Comparison of ENCODE assay signal across 19 mouse cellular contexts in the genomic region with DNA sequence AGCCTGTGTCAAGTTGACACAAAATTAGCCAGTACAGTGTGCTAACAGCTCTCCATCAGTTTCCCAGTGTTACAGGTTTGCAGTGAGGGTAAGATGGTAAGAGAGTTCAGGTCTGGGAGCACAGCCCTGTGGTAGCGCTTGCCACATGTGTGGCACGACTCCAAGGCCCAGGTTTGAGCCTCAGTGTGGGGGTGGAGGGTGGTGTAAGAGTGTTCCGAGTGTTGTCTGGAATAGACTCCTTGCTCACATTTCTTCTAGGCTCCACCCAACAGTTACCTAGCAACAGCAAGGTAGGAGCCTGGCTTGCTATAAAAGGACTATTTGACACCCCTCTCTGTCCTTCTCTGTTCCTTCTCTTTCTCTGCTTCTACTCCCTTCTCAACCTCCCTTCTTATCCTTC. TPM values are rescaled to one million over a fixed set of nuclear protein-coding genes. Genes with fewer than 3 reads are reported as not detected.
DNase-seq lines count a peak whose midpoint lies in the region; ATAC-seq and TF ChIP-seq lines count a peak whose summit lies in the region.
"Had no signal": no experiment of that assay in that cellular context is flagged by ENCODE, and none has a peak within 500 bp of the region (broad histone marks: within the 10 kb centered on the region; RNA-seq: fewer than 3 reads in every experiment).

No protein-coding gene starts in this region.

- no peaks in the 10 kb centered on the region for H3K36me3 ChIP-seq in midbrain, embryonic 11.5 days (ENCODE audit: control insufficient read depth, insufficient read depth, low read length)
- H3K36me3 ChIP-seq in midbrain, embryonic 13.5 days = no peaks in the 10 kb centered on the region
- H3K36me3 ChIP-seq in lung, embryonic 14.5 days (ENCODE audit: insufficient read depth) = no peaks in the 10 kb centered on the region
- H3K36me3 ChIP-seq in midbrain, embryonic 14.5 days (ENCODE audit: control insufficient read depth, insufficient read depth, low read length) = no peaks in the 10 kb centered on the region
- H3K36me3 ChIP-seq: forebrain, embryonic 12.5 days; hindbrain, embryonic 12.5 days; liver, embryonic 12.5 days; midbrain, embryonic 10.5 days had no signal

- WGBS in midbrain, embryonic 11.5 days = 70% methylated on average over 3 of the region's 3 CpGs
- WGBS in midbrain, embryonic 13.5 days = 63% methylated on average over 3 of the region's 3 CpGs
- 35% methylated on average over 3 of the region's 3 CpGs for WGBS in lung, embryonic 14.5 days
- 66% methylated on average over 3 of the region's 3 CpGs for WGBS in midbrain, embryonic 14.5 days

- H3K9ac ChIP-seq in midbrain, embryonic 11.5 days (ENCODE audit: low read length) = no peak overlapping the region
- no peak overlapping the region for H3K9ac ChIP-seq in midbrain, embryonic 13.5 days (replicated peaks)
- H3K9ac ChIP-seq in lung, embryonic 14.5 days = no peak overlapping the region
- H3K9ac ChIP-seq in midbrain, embryonic 14.5 days (replicated peaks; ENCODE audit: low read length) = no peak overlapping the region
- H3K9ac ChIP-seq: forebrain, embryonic 12.5 days; hindbrain, embryonic 12.5 days; liver, embryonic 12.5 days had no signal

- H3K27ac ChIP-seq in midbrain, embryonic 11.5 days (ENCODE audit: low read depth, low read length) = no peak overlapping the region
- no peak overlapping the region for H3K27ac ChIP-seq in midbrain, embryonic 13.5 days
- H3K27ac ChIP-seq in lung, embryonic 14.5 days (ENCODE audit: low read depth) = no peak overlapping the region
- no peak overlapping the region for H3K27ac ChIP-seq in midbrain, embryonic 14.5 days (replicated peaks; ENCODE audit: low read depth, low read length)
- H3K27ac ChIP-seq: forebrain, embryonic 12.5 days; hindbrain, embryonic 12.5 days; liver, embryonic 12.5 days; midbrain, embryonic 10.5 days had no signal

- no peak overlapping the region for H3K4me3 ChIP-seq in midbrain, embryonic 11.5 days (ENCODE audit: low read depth, low read length)
- no peak overlapping the region for H3K4me3 ChIP-seq in midbrain, embryonic 13.5 days (replicated peaks)
- no peak overlapping the region for H3K4me3 ChIP-seq in lung, embryonic 14.5 days (ENCODE audit: low read depth, low read length)
- no peak overlapping the region for H3K4me3 ChIP-seq in midbrain, embryonic 14.5 days (replicated peaks; ENCODE audit: low read depth, low read length)
- H3K4me3 ChIP-seq: forebrain, embryonic 12.5 days; hindbrain, embryonic 12.5 days; liver, embryonic 12.5 days; midbrain, embryonic 10.5 days had no signal

- no peak overlapping the region for H3K4me2 ChIP-seq in midbrain, embryonic 11.5 days
- H3K4me2 ChIP-seq in midbrain, embryonic 13.5 days (replicated peaks) = no peak overlapping the region
- no peak overlapping the region for H3K4me2 ChIP-seq in lung, embryonic 14.5 days
- no peak overlapping the region for H3K4me2 ChIP-seq in midbrain, embryonic 14.5 days (ENCODE audit: low read length)
- H3K4me2 ChIP-seq: forebrain, embryonic 12.5 days; hindbrain, embryonic 12.5 days; liver, embryonic 12.5 days had no signal

- no peak for TF ChIP-seq CTCF in lung, embryonic 14.5 days (IDR thresholded peaks at IDR 0.05; ENCODE audit: low read depth)

- DNase-seq in midbrain, embryonic 11.5 days (ENCODE audit: low spot score, missing footprints) = peak; percentile 64
- DNase-seq in gonadal fat pad, adult 2 months (ENCODE audit: low read depth) = peak; percentile 50
- DNase-seq in lung, embryonic 14.5 days = peak; percentile 53
- peak; percentile 62 for DNase-seq in telencephalon, adult 2 months (ENCODE audit: low read depth, low spot score)
- no peak for DNase-seq in gastrocnemius, adult 18-20 months (ENCODE audit: low spot score)
- DNase-seq in midbrain, embryonic 14.5 days = no peak
- DNase-seq: cerebellum, adult 11-12 months; kidney, adult 18-20 months; retina, postnatal 1 day; thymus, postnatal 4 days had no signal

- H3K9me3 ChIP-seq in midbrain, embryonic 11.5 days (ENCODE audit: control insufficient read depth, low read length) = no peaks in the 10 kb centered on the region
- no peaks in the 10 kb centered on the region for H3K9me3 ChIP-seq in midbrain, embryonic 13.5 days
- H3K9me3 ChIP-seq in lung, embryonic 14.5 days (ENCODE audit: low read depth, low read length) = no peaks in the 10 kb centered on the region
- H3K9me3 ChIP-seq in midbrain, embryonic 14.5 days (ENCODE audit: control insufficient read depth, low read length) = no peaks in the 10 kb centered on the region
- H3K9me3 ChIP-seq: forebrain, embryonic 12.5 days; hindbrain, embryonic 12.5 days; liver, embryonic 12.5 days; midbrain, embryonic 10.5 days had no signal

- H3K27me3 ChIP-seq in midbrain, embryonic 11.5 days (ENCODE audit: control insufficient read depth, insufficient read depth, low read length) = no peaks in the 10 kb centered on the region
- H3K27me3 ChIP-seq in midbrain, embryonic 13.5 days = no peaks in the 10 kb centered on the region
- H3K27me3 ChIP-seq in lung, embryonic 14.5 days (ENCODE audit: insufficient read depth, low read length) = no peaks in the 10 kb centered on the region
- H3K27me3 ChIP-seq in midbrain, embryonic 14.5 days (ENCODE audit: control insufficient read depth, insufficient read depth, low read length) = no peaks in the 10 kb centered on the region
- H3K27me3 ChIP-seq: hindbrain, embryonic 12.5 days; Patski had no signal

- no peaks in the 10 kb centered on the region for H3K4me1 ChIP-seq in midbrain, embryonic 11.5 days (ENCODE audit: control insufficient read depth, insufficient read depth, low read length)
- H3K4me1 ChIP-seq in midbrain, embryonic 13.5 days (replicated peaks) = peaks cover 11% of the 10 kb centered on the region
- peaks cover 3% of the 10 kb centered on the region for H3K4me1 ChIP-seq in lung, embryonic 14.5 days (ENCODE audit: insufficient read depth)
- no peaks in the 10 kb centered on the region for H3K4me1 ChIP-seq in midbrain, embryonic 14.5 days (ENCODE audit: control insufficient read depth, insufficient read depth, low read length)
- H3K4me1 ChIP-seq: liver, embryonic 12.5 days had no signal

- ATAC-seq in midbrain, embryonic 11.5 days (ENCODE audit: low FRiP score) = no peak
- no peak for ATAC-seq in midbrain, embryonic 13.5 days
- peak; percentile 52; the same call in 1 of the 2 replicates for ATAC-seq in lung, embryonic 14.5 days (ENCODE audit: insufficient read depth)
- no peak for ATAC-seq in midbrain, embryonic 14.5 days (ENCODE audit: low FRiP score, low TSS enrichment)
- ATAC-seq: liver, embryonic 12.5 days; Patski had no signal

RNA-seq across cellular contexts. Expression of gene Nr2e3, which starts 3.9 kb away (rescaled TPM):
- polyA plus RNA-seq in midbrain, embryonic 11.5 days (2014; fragmentation: Nextera tagmentation; extraction: Ambion mirVana) = not detected in 2 replicates
- not detected in 2 replicates for polyA plus RNA-seq in midbrain, embryonic 13.5 days (2015; fragmentation: Nextera tagmentation; extraction: Ambion mirVana)
- polyA plus RNA-seq in gonadal fat pad, adult 2 months (2012; rRNA removed) = not detected in 2 replicates
- not detected in 2 replicates for polyA plus RNA-seq in lung, embryonic 14.5 days (2014; fragmentation: Nextera tagmentation; extraction: Ambion mirVana)
- not detected for total RNA-seq in gastrocnemius, adult 18-20 months (2021)
- not detected in 2 replicates for polyA plus RNA-seq in midbrain, embryonic 14.5 days (2014; fragmentation: Nextera tagmentation; extraction: Ambion mirVana)
- total RNA-seq: adrenal gland, postnatal 36 days; layer of hippocampus, adult 18-20 months had no signal
- polyA plus RNA-seq: liver, embryonic 12.5 days; midbrain, embryonic 10.5 days; neural tube, embryonic 11.5 days; Patski had no signal

Comparison
In these comparisons a context has a peak if more than half of its experiments do, and no peak if none do; other contexts are left out.
1. DNase-seq: peak in midbrain, embryonic 11.5 days (single experiment), gonadal fat pad, adult 2 months (single experiment), lung, embryonic 14.5 days (single experiment) and telencephalon, adult 2 months (single experiment); none in gastrocnemius, adult 18-20 months (single experiment) and midbrain, embryonic 14.5 days (single experiment).